Comparison of ENCODE assay signal across 24 mouse cellular contexts in genomic region chr10:95067971-95068370, GRCm38 (mm10).
"Had no signal": no experiment of that assay in that cellular context is flagged by ENCODE, and none has a peak within 500 bp of the region (broad histone marks: within the 10 kb centered on the region; RNA-seq: fewer than 3 reads in every experiment).

No protein-coding gene starts in this region.

- H3K27ac ChIP-seq: gastrocnemius, adult 2 months; heart, embryonic 10.5 days; hindbrain, embryonic 10.5 days; hindbrain, embryonic 12.5 days; hindbrain, embryonic 14.5 days; layer of hippocampus, adult 2 months; left cerebral cortex, adult 2 months; limb, embryonic 10.5 days; limb, embryonic 12.5 days had no signal

- H3K9me3 ChIP-seq: heart, embryonic 10.5 days; heart, embryonic 12.5 days; hindbrain, embryonic 10.5 days; hindbrain, embryonic 12.5 days; limb, embryonic 10.5 days had no signal

- H3K27me3 ChIP-seq: heart, embryonic 12.5 days; hindbrain, embryonic 12.5 days had no signal

- H3K4me1 ChIP-seq: heart, embryonic 10.5 days; heart, embryonic 12.5 days; hindbrain, embryonic 10.5 days; hindbrain, embryonic 12.5 days had no signal

- ATAC-seq: forebrain, embryonic 16.5 days; hindbrain, embryonic 16.5 days; inflammation-experienced regulatory T-cells, adult 6 months; intestine, embryonic 16.5 days had no signal

- H3K36me3 ChIP-seq: heart, embryonic 10.5 days; heart, embryonic 12.5 days; hindbrain, embryonic 10.5 days; hindbrain, embryonic 12.5 days; limb, embryonic 10.5 days; limb, embryonic 12.5 days had no signal

- H3K4me3 ChIP-seq: gastrocnemius, adult 2 months; heart, embryonic 10.5 days; heart, embryonic 12.5 days; hindbrain, embryonic 10.5 days; hindbrain, embryonic 12.5 days; layer of hippocampus, adult 2 months; left cerebral cortex, adult 2 months; limb, embryonic 10.5 days; limb, embryonic 12.5 days had no signal

- DNase-seq: gastrocnemius, adult 2 months; gastrocnemius, postnatal 10 days; gastrocnemius, postnatal 25 days; heart, adult 18-20 months; heart, postnatal 10 days; heart, postnatal 4 days; kidney, adult 18-20 months; kidney, adult 8-10 months; kidney, postnatal 10 days; kidney, postnatal 25 days; kidney, postnatal 4 days had no signal

- H3K4me2 ChIP-seq: heart, embryonic 12.5 days; hindbrain, embryonic 12.5 days; hindbrain, embryonic 14.5 days; limb, embryonic 12.5 days had no signal

- H3K9ac ChIP-seq: heart, embryonic 12.5 days; hindbrain, embryonic 12.5 days; hindbrain, embryonic 14.5 days; limb, embryonic 12.5 days had no signal
